Mouse (Mus musculus): ENCODE results near the gene Cdv3. TPM values are rescaled to one million over a fixed set of nuclear protein-coding genes. Genes with fewer than 3 reads are reported as not detected.

Cdv3 gene
- total and polyA plus RNA-seq, 3 experiments, result 115 to 258 (median 232) TPM

DNA sequence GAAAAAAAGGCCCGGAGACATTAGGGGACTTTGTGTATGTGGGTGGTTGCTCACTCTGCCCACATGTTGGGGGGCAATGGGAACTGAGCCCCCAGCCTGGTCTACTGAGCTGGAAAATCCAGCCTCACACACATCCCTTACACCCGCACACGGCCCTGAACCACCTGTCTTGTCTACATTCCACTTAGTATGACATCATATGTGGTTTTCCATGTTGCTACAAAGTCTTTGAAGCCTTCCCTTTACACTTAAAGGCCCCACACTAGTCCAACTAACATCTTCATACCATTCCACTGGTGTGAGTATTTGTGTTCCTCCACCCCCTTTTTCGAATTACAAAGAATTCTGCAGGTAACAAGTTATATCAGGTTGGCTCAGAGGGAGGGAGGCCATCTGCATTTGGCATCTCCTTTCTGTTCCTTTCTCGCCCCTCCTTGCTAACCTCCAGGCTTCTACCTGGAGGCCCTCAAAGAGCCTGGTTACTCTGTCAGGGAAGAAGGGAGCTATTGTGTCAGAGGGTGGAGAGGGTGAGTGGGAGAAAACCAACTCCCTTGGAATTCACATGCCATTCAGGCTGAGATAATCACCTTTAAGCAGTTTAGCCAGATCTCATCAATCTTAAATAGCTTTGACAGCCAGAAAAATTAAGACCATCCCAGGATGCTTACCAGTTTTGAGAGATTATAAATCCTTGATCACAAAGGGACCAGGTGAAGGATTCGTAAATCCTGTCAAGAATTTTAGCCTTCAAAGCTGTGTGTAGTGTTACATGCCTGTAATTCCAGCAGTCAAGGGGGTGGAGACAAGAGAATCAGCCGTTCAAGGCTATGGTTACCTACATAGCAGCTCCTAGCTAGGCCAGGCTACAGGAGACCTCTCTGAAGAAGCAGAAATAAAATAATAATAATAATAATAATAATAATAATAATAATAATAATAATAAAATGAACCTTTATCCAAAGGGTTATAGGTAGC is 11.0 kb upstream of the Cdv3 start:
- Histone ChIP-seq H3K9me3 (replicated peaks; ENCODE audit: insufficient read depth, low read length) (no peaks in the 10 kb centered on the region), H3K4me1 (ENCODE audit: control insufficient read depth in 1 of 2, insufficient read depth in 2 of 2, low read length in 2 of 2) (no peaks in the 10 kb centered on the region), H3K36me3 (ENCODE audit: control insufficient read depth in 1 of 2, insufficient read depth in 2 of 2, low read length in 2 of 2) (no peaks in the 10 kb centered on the region), H3K9ac (ENCODE audit: control insufficient read depth, low read depth, low read length, poor library complexity, severe bottlenecking) (no peak overlapping the region), H3K79me2 (ENCODE audit: control insufficient read depth, insufficient read depth, low read length, poor library complexity) (no peaks in the 10 kb centered on the region), H3K4me3 (ENCODE audit: control insufficient read depth in 1 of 2, insufficient read depth in 1 of 2, low read depth in 2 of 2, low read length in 2 of 2) (no peak overlapping the region), H3K27me3 (ENCODE audit: control insufficient read depth in 1 of 2, insufficient read depth in 2 of 2, low read length in 2 of 2) (no peaks in the 10 kb centered on the region), H3K27ac (ENCODE audit: control insufficient read depth, low read depth, low read length) (no peak overlapping the region)
- TF ChIP-seq JUND (IDR thresholded peaks at IDR 0.05; ENCODE audit: low read depth, low read length) (no peak), SMC3 (IDR thresholded peaks at IDR 0.05; ENCODE audit: low read depth, low read length) (no peak)
- DNase-seq (ENCODE audit: low read depth, low spot score), result no peak

DNA sequence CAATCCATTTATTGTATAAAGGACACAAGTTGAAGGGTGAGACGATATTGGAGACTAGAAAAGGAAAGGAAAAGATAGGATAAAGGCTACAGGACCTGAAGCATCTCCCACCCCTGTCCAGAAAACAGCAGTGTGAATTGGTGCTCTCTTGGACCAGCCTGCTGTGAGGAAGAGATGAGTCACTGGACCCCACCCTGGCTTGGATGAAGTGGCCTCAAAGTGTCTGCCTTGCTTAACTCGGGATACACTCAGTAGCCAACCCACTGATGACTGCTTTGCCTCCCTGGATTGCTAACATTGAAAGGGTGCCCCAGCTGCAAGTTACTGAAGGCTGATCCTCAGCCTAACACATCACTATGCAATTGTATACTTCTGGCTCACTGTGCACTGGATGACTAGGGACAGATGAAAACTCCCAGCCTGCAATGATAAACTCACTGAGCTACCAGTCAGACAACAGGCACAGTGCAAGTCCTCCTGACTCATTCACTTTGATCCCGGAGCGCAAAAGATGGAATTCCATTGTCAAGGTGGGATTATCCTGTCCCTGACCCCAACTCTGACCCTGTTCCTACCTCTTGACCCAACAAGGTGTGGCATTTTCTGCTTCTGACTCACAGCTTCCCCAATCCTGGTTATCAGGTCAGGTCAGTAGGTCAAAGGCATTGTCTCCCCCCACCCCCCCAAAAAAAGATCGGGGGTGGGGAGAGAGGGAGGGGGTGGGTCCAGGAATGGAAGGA is 6.8 kb upstream of the Cdv3 start:
- TF ChIP-seq ZC3H11A (IDR thresholded peaks at IDR 0.05; ENCODE audit: low read depth, low read length) (no peak), GATA1 (IDR thresholded peaks at IDR 0.05; ENCODE audit: low read depth, low read length) (no peak), ZNF384 (IDR thresholded peaks at IDR 0.05; ENCODE audit: low read depth, low read length) (no peak), SMC3 (IDR thresholded peaks at IDR 0.05; ENCODE audit: low read depth, low read length) (no peak), USF2 (IDR thresholded peaks at IDR 0.05; ENCODE audit: borderline replicate concordance in 1 of 2, insufficient read depth in 1 of 2, low read depth in 1 of 2, low read length in 2 of 2) (no peak), JUND (IDR thresholded peaks at IDR 0.05; ENCODE audit: low read depth, low read length) (no peak), ELF1 (IDR thresholded peaks at IDR 0.05; ENCODE audit: low read depth, low read length) (no peak), BHLHE40 (IDR thresholded peaks at IDR 0.05; ENCODE audit: borderline replicate concordance, low read depth, low read length) (no peak), NELFE (IDR thresholded peaks at IDR 0.05; ENCODE audit: low read depth, low read length) (no peak)
- Histone ChIP-seq H3K9ac (ENCODE audit: control insufficient read depth, low read depth, low read length, poor library complexity, severe bottlenecking) (no peak overlapping the region), H3K4me3 (ENCODE audit: control insufficient read depth in 1 of 2, insufficient read depth in 1 of 2, low read depth in 2 of 2, low read length in 2 of 2) (no peak overlapping the region), H3K79me2 (ENCODE audit: control insufficient read depth, insufficient read depth, low read length, poor library complexity) (no peaks in the 10 kb centered on the region), H3K4me1 (ENCODE audit: control insufficient read depth in 1 of 2, insufficient read depth in 2 of 2, low read length in 2 of 2) (peaks cover 3 to 8% of the 10 kb centered on the region in 2 experiments), H3K27me3 (ENCODE audit: control insufficient read depth in 1 of 2, insufficient read depth in 2 of 2, low read length in 2 of 2) (no peaks in the 10 kb centered on the region), H3K36me3 (ENCODE audit: control insufficient read depth in 1 of 2, insufficient read depth in 2 of 2, low read length in 2 of 2) (peaks cover 0 to 6% of the 10 kb centered on the region in 2 experiments; a peak in 2 of 4 replicates), H3K27ac (ENCODE audit: control insufficient read depth, low read depth, low read length) (no peak overlapping the region), H3K9me3 (replicated peaks; ENCODE audit: insufficient read depth, low read length) (no peaks in the 10 kb centered on the region)
- DNase-seq (ENCODE audit: low read depth, low spot score), result no peak

DNA sequence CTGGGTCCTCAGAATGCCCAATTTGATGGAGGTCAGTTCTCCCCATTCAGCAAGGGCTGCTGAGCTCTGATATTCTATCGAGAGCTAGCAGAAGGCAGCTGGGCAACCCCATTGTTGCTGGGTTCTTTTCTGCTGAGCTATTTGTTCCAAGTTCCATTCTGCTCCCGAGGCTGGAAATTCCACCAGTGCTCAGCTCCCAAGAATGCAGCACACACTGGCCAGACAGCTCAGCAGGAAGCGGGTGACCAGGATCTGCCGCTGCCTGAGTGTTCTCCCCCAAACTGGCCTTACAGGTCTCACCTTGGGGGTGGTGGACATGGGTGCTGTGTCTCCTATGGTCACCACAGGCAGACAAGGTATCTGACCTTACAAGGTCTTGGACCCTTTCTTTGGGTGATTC is 4.3 kb upstream of the Cdv3 start:
- Histone ChIP-seq H3K4me3 (ENCODE audit: control insufficient read depth in 1 of 2, insufficient read depth in 1 of 2, low read depth in 2 of 2, low read length in 2 of 2) (no peak overlapping the region), H3K9me3 (replicated peaks; ENCODE audit: insufficient read depth, low read length) (no peaks in the 10 kb centered on the region), H3K79me2 (ENCODE audit: control insufficient read depth, insufficient read depth, low read length, poor library complexity) (peaks cover 10% of the 10 kb centered on the region), H3K27ac (ENCODE audit: control insufficient read depth, low read depth, low read length) (no peak overlapping the region), H3K36me3 (ENCODE audit: control insufficient read depth in 1 of 2, insufficient read depth in 2 of 2, low read length in 2 of 2) (peaks cover 0 to 14% of the 10 kb centered on the region in 2 experiments; a peak in 2 of 4 replicates), H3K9ac (ENCODE audit: control insufficient read depth, low read depth, low read length, poor library complexity, severe bottlenecking) (no peak overlapping the region), H3K27me3 (ENCODE audit: control insufficient read depth in 1 of 2, insufficient read depth in 2 of 2, low read length in 2 of 2) (no peaks in the 10 kb centered on the region), H3K4me1 (ENCODE audit: control insufficient read depth in 1 of 2, insufficient read depth in 2 of 2, low read length in 2 of 2) (peaks cover 3 to 12% of the 10 kb centered on the region in 2 experiments)
- no peak for DNase-seq (ENCODE audit: low read depth, low spot score)
- TF ChIP-seq SMC3 (IDR thresholded peaks at IDR 0.05; ENCODE audit: low read depth, low read length) (no peak), E2F4 (IDR thresholded peaks at IDR 0.05; ENCODE audit: borderline replicate concordance, low read depth, low read length) (no peak), TAL1 (IDR thresholded peaks at IDR 0.05; ENCODE audit: low read length) (no peak), MAZ (IDR thresholded peaks at IDR 0.05; ENCODE audit: low read depth, low read length) (no peak), MEF2A (IDR thresholded peaks at IDR 0.05; ENCODE audit: extremely low read depth, insufficient replicate concordance, low read depth, low read length, poor library complexity, severe bottlenecking) (no peak), ZNF384 (IDR thresholded peaks at IDR 0.05; ENCODE audit: low read depth, low read length) (no peak), GATA1 (IDR thresholded peaks at IDR 0.05; ENCODE audit: low read depth, low read length) (no peak), KAT2A (conservative IDR thresholded peaks at IDR 0.05; ENCODE audit: low read depth, low read length) (no peak), POLR2A (IDR thresholded peaks at IDR 0.05; ENCODE audit: control insufficient read depth in 1 of 2, insufficient read depth in 1 of 2, low read depth in 1 of 2, low read length in 2 of 2, poor library complexity in 1 of 2) (no peak), JUND (IDR thresholded peaks at IDR 0.05; ENCODE audit: low read depth, low read length) (no peak), ETS1 (IDR thresholded peaks at IDR 0.05; ENCODE audit: low read depth, low read length) (no peak), MXI1 (IDR thresholded peaks at IDR 0.05; ENCODE audit: low read depth, low read length) (no peak), MAX (IDR thresholded peaks at IDR 0.05; ENCODE audit: low read length) (no peak), TBP (IDR thresholded peaks at IDR 0.05; ENCODE audit: low read depth, low read length) (no peak), BHLHE40 (IDR thresholded peaks at IDR 0.05; ENCODE audit: borderline replicate concordance, low read depth, low read length) (no peak), GABPA (IDR thresholded peaks at IDR 0.05; ENCODE audit: low read depth, low read length) (no peak), TCF12 (IDR thresholded peaks at IDR 0.05; ENCODE audit: low read depth, low read length) (no peak)

Measured in MEL (cell line).